Mouse (Mus musculus) erythroblast, embryonic 14.5 days (primary cell): Measurements from ENCODE around the gene Agtpbp1.

ENCODE experiments used
- GATA1 ChIP-seq: IDR thresholded peaks from 2 replicates; pipeline ENCODE4 v1.6.1; 2012; ENCODE audit warnings: low read length, inconsistent platforms, mixed read lengths
- TAL1 ChIP-seq: IDR thresholded peaks from 3 replicates; pipeline ENCODE4 v1.6.1; 2012; ENCODE audit warnings: low read length, inconsistent platforms, mixed read lengths

DNA sequence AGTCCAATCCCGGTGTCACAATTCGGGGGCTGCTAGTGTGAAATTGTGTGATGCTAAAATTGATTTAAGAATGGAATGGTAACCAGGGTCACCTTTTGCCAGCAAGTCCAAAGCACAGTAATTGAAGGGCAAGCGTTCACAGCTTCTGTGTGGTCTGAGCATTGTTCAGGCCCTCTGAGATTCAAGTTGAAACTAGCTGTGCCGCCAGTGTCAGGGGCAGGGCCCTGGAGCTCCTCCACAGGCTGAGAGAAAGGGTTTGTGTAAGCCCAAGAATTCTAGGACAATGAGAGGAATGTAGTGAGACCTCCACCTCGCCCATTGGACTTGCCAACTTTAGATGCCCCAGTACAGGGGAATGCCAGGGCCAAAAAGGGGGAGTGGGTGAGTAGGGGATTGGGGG, 161.2 kb downstream of the Agtpbp1 start:
- TF ChIP-seq GATA1 (no peak), TAL1 (no peak)
